Mouse (Mus musculus) liver, adult 2 months (tissue): ENCODE measurements around the gene Chd3. TPM values are rescaled to one million over a fixed set of nuclear protein-coding genes. Genes with fewer than 3 reads are reported as not detected.

ENCODE experiments used
- DNase-seq: peaks from one replicate; pipeline ENCODE4 v3.0.0-alpha.2; 2011; ENCODE audit warnings: low read depth, low spot score; ENCODE audit errors: extremely low read depth
- H3K27ac ChIP-seq: fragments of 200-500 bp; replicated peaks from 2 replicates; pipeline ENCODE4 v1.5.1; 2012; ENCODE audit warnings: low read depth, mild to moderate bottlenecking, control low read depth, inconsistent platforms, low read length; ENCODE audit not compliant: insufficient read depth
- H3K27me3 ChIP-seq: fragments of 200-500 bp; 2 replicates; pipeline ENCODE4 v1.6.1; 2012; ENCODE audit warnings: mild to moderate bottlenecking, moderate library complexity, low read length, inconsistent platforms; ENCODE audit not compliant: control insufficient read depth, insufficient read depth
- H3K36me3 ChIP-seq: fragments of 200-500 bp; 2 replicates; pipeline ENCODE4 v1.6.1; 2012; ENCODE audit warnings: low read length, inconsistent platforms; ENCODE audit not compliant: control insufficient read depth, insufficient read depth
- H3K4me1 ChIP-seq: fragments of 200-500 bp; 2 replicates; pipeline ENCODE4 v1.6.1; 2011; ENCODE audit warnings: low read length; ENCODE audit not compliant: control insufficient read depth, insufficient read depth
- H3K4me3 ChIP-seq: fragments of 200-500 bp; 2 replicates; pipeline ENCODE4 v1.5.1; 2011; ENCODE audit warnings: low read depth, mild to moderate bottlenecking, control low read depth, low read length, moderate library complexity; ENCODE audit not compliant: insufficient read depth
- H3K79me2 ChIP-seq: fragments of 200-500 bp; 2 replicates; pipeline ENCODE4 v1.6.1; 2012; ENCODE audit warnings: inconsistent platforms, mild to moderate bottlenecking, low read length, moderate library complexity; ENCODE audit not compliant: control insufficient read depth, insufficient read depth
- H3K9ac ChIP-seq: fragments of 200-500 bp; 2 replicates; pipeline ENCODE4 v1.6.1; 2012; ENCODE audit warnings: low read depth, mild to moderate bottlenecking, control low read depth, inconsistent platforms, low read length
- CTCF ChIP-seq: fragments of 200-500 bp; IDR thresholded peaks from 2 replicates; pipeline ENCODE4 v1.5.1; 2011; ENCODE audit warnings: low read depth, low read length, control low read depth
- POLR2A ChIP-seq: fragments of 200-500 bp; IDR thresholded peaks from 2 replicates; pipeline ENCODE4 v1.6.1; 2011; ENCODE audit warnings: low read length, control low read depth; ENCODE audit not compliant: insufficient read depth; ENCODE audit errors: extremely low read depth
- WGBS: fragments of 180-500 bp; shearing (Covaris S2); methylation state at CpG from one replicate; pipeline ENCODE4 v1.1.7; 2018; 5-methylcytosine and 5-hydroxymethylcytosine counted together
- polyA plus RNA-seq: library from polyadenylated mRNA; depleted of rRNA; stranded (reverse); fragments of >200 nt; gene quantifications from 2 replicates; pipeline ENCODE4 v1.2.3, GENCODE M21; 2012
- total RNA-seq: library from RNA; depleted of rRNA; stranded (reverse); fragments of >200 nt; gene quantifications from 2 replicates; pipeline ENCODE4 v1.2.3, GENCODE M21; 2014

Gene Chd3
- total and polyA plus RNA-seq, 2 experiments: 57.5 to 80.2 TPM

- peak overlapping the region; percentile 91 for H3K9ac ChIP-seq
- H3K4me1 ChIP-seq: peaks cover 37% of the 10 kb centered on the region
- H3K36me3 ChIP-seq: no peaks in the 10 kb centered on the region; the same call in 1 of the 2 replicates
- H3K27ac ChIP-seq: peak overlapping the region; percentile 94
- H3K4me3 ChIP-seq: peak overlapping the region; percentile 69
- under 1% methylated on average over 26 of the region's 26 CpGs for WGBS
- peak; percentile 93 for DNase-seq
- TF ChIP-seq POLR2A (peak; percentile 52; the same call in 1 of the 2 replicates), CTCF (no peak)
- H3K27me3 ChIP-seq: no peaks in the 10 kb centered on the region
- peaks cover 14% of the 10 kb centered on the region; the same call in 1 of the 2 replicates for H3K79me2 ChIP-seq
Observed at GRCm38 (mm10) chr11:69411073-69411535, 41.9 kb upstream of the Chd3 start.

GRCm38 (mm10) chr11:69410310-69411072 lies 41.3 kb upstream of the Chd3 start:
- under 1% methylated on average over 41 of the region's 41 CpGs for WGBS
- TF ChIP-seq CTCF: no peak
- 0 out of 2 replicates have a peak, but pooled peaks have one; percentile 34 for TF ChIP-seq POLR2A

GRCm38 (mm10) chr11:69410045-69410309 lies 40.8 kb upstream of the Chd3 start:
- no peak for DNase-seq
- H3K4me1 ChIP-seq: peaks cover 33% of the 10 kb centered on the region

More at GRCm38 (mm10) chr11:69410310-69411072, 41.3 kb upstream of the Chd3 start:
- Histone ChIP-seq H3K79me2 (peaks cover 14% of the 10 kb centered on the region; the same call in 1 of the 2 replicates), H3K27ac (peak overlapping the region; percentile 94), H3K4me3 (peak overlapping the region; percentile 69), H3K36me3 (no peaks in the 10 kb centered on the region; the same call in 1 of the 2 replicates), H3K4me1 (peaks cover 35% of the 10 kb centered on the region), H3K9ac (peak overlapping the region; percentile 91), H3K27me3 (no peaks in the 10 kb centered on the region)
- DNase-seq: peak; percentile 61

GRCm38 (mm10) chr11:69409378-69410044 lies 40.3 kb upstream of the Chd3 start:
- Histone ChIP-seq H3K4me3 (peak overlapping the region; percentile 69), H3K9ac (peak overlapping the region; percentile 91), H3K79me2 (peaks cover 14% of the 10 kb centered on the region; the same call in 1 of the 2 replicates), H3K36me3 (peaks cover 1% of the 10 kb centered on the region; the same call in 1 of the 2 replicates), H3K27me3 (no peaks in the 10 kb centered on the region), H3K4me1 (peaks cover 32% of the 10 kb centered on the region), H3K27ac (peak overlapping the region; percentile 94)
- WGBS: under 1% methylated on average over 45 of the region's 46 CpGs
- DNase-seq: peak; percentile 80
- TF ChIP-seq CTCF (no peak), POLR2A (peak; percentile 67; the same call in 1 of the 2 replicates)

More at GRCm38 (mm10) chr11:69410045-69410309, 40.8 kb upstream of the Chd3 start:
- no peak for TF ChIP-seq POLR2A
- no peak for TF ChIP-seq CTCF
- Histone ChIP-seq H3K36me3 (no peaks in the 10 kb centered on the region; the same call in 1 of the 2 replicates), H3K27ac (peak overlapping the region; percentile 94), H3K9ac (peak overlapping the region; percentile 91), H3K79me2 (peaks cover 14% of the 10 kb centered on the region; the same call in 1 of the 2 replicates), H3K27me3 (no peaks in the 10 kb centered on the region), H3K4me3 (peak overlapping the region; percentile 69)
- WGBS: under 1% methylated on average over 18 of the region's 18 CpGs

GRCm38 (mm10) chr11:69408541-69409377 lies 39.6 kb upstream of the Chd3 start:
- Histone ChIP-seq H3K4me1 (peaks cover 24% of the 10 kb centered on the region), H3K27me3 (no peaks in the 10 kb centered on the region), H3K79me2 (peaks cover 14% of the 10 kb centered on the region; the same call in 1 of the 2 replicates), H3K27ac (peak overlapping the region; percentile 79), H3K9ac (peak overlapping the region; percentile 91), H3K36me3 (peaks cover 1% of the 10 kb centered on the region; the same call in 1 of the 2 replicates), H3K4me3 (peak overlapping the region; percentile 69)
- WGBS: 1% methylated on average over 33 of the region's 33 CpGs
- DNase-seq: peak; percentile 98
- TF ChIP-seq CTCF (peak; percentile 33), POLR2A (0 out of 2 replicates have a peak, but pooled peaks have one; percentile 43)
